Mouse (Mus musculus) forebrain, postnatal 0 days (tissue): ENCODE results near the gene Fyco1. TPM values are rescaled to one million over a fixed set of nuclear protein-coding genes. Genes with fewer than 3 reads are reported as not detected.

ENCODE experiments used
- ATAC-seq: fragments of 200-750 bp; cut with Nextera tagmentation; 2 replicates; pipeline ENCODE4 v1.8.0; 2017; ENCODE audit warnings: mild to moderate bottlenecking, moderate library complexity
- DNase-seq: peaks from one replicate; pipeline ENCODE4 v3.0.0-alpha.2; 2015
- H3K27ac ChIP-seq: fragments of 300-500 bp; sonication (generic); 2 replicates; pipeline ENCODE4 v1.5.1; 2014; ENCODE audit warnings: low read depth, mild to moderate bottlenecking, antibody characterized with exemption, low read length, moderate library complexity, mixed read lengths
- H3K27me3 ChIP-seq: fragments of 300-500 bp; sonication (generic); 2 replicates; pipeline ENCODE4 v1.6.1; 2014; ENCODE audit warnings: mild to moderate bottlenecking, low read length, mixed read lengths; ENCODE audit not compliant: insufficient read depth
- H3K36me3 ChIP-seq: fragments of 300-500 bp; sonication (generic); 2 replicates; pipeline ENCODE4 v1.6.1; 2014; ENCODE audit warnings: mild to moderate bottlenecking, moderate library complexity; ENCODE audit not compliant: insufficient read depth
- H3K4me1 ChIP-seq: fragments of 300-500 bp; sonication (generic); 2 replicates; pipeline ENCODE4 v1.6.1; 2014; ENCODE audit warnings: antibody characterized with exemption; ENCODE audit not compliant: insufficient read depth
- H3K4me2 ChIP-seq: fragments of 300-500 bp; sonication (generic); 2 replicates; pipeline ENCODE4 v1.6.1; 2014; ENCODE audit warnings: low read depth, mild to moderate bottlenecking, moderate library complexity
- H3K4me3 ChIP-seq: fragments of 300-500 bp; sonication (generic); 2 replicates; pipeline ENCODE4 v1.5.1; 2014; ENCODE audit warnings: low read depth, low read length, mixed read lengths
- H3K9ac ChIP-seq: fragments of 300-500 bp; sonication (generic); 2 replicates; pipeline ENCODE4 v1.6.1; 2014; ENCODE audit warnings: mild to moderate bottlenecking
- H3K9me3 ChIP-seq: fragments of 300-500 bp; sonication (generic); 2 replicates; pipeline ENCODE4 v1.6.1; 2016; ENCODE audit warnings: low read length
- CTCF ChIP-seq: sonication (generic); IDR thresholded peaks from 2 replicates; pipeline ENCODE4 v1.5.1; 2016; ENCODE audit warnings: antibody characterized with exemption, control low read depth, low read depth
- WGBS: fragments of 180-500 bp; shearing (Covaris S2); extraction: QIAGEN DNeasy Blood & Tissue Kit; methylation state at CpG from one replicate; pipeline ENCODE4 v1.1.7; 2014; 5-methylcytosine and 5-hydroxymethylcytosine counted together
- polyA plus RNA-seq: library from polyadenylated mRNA; unstranded; fragments of >200 nt; fragmentation: Nextera tagmentation; extraction: Ambion mirVana; gene quantifications from 2 replicates; pipeline ENCODE4 v1.2.1, GENCODE M21; 2015
- total RNA-seq: library from RNA; depleted of rRNA; stranded (reverse); fragments of >200 nt; gene quantifications from 2 replicates; pipeline ENCODE4 v1.2.3, GENCODE M21; 2014

Fyco1 gene
- total and polyA plus RNA-seq, 2 experiments from 2014 or later = 7.6 to 17.8 TPM

DNA sequence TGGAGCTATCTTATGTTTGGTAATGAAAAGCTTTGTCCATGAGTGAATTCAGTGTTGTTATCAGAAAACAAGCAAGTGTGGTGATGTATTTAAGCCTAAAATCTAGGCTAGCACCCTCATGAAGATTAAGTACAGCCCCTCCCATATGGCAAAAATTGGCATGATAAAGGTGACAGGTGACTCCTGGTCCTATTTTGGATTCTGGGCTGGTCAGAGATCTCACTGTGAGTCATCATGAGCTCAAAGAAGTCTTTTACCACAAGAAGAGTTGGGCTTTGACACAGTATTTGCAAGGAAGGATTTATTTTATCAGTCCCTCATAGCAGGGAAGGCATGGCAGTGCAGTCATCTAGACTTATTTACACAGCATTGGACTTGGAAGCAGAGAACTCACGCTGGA is 35.7 kb downstream of the Fyco1 start:
- Histone ChIP-seq H3K27ac (no peak overlapping the region), H3K4me2 (no peak overlapping the region), H3K9ac (no peak overlapping the region), H3K4me1 (no peaks in the 10 kb centered on the region), H3K4me3 (no peak overlapping the region), H3K27me3 (no peaks in the 10 kb centered on the region), H3K36me3 (peaks cover 15% of the 10 kb centered on the region), H3K9me3 (no peaks in the 10 kb centered on the region)
- no peak for TF ChIP-seq CTCF
- no peak for DNase-seq
- no peak for ATAC-seq
- 97% methylated on average over 1 of the region's 1 CpGs for WGBS

DNA sequence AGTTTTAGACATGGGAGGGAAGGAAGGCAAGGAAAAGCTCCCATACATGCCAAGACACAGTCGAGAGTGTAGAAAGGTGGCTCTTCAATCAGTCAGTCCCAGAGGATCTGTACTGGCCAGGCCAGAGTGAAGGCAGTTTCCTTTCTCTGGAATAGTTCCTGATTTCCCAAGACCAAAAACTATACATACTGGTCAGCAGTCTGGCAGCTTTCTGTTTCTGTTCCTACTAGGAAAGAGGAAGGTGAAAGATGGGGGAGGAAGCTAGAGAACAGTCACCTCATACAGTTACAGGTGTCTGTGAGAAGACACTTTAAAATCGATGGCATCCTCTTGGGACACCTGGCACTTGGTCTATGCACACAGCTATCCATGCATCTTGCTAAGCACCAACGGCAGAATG is 36.3 kb downstream of the Fyco1 start:
- Histone ChIP-seq H3K4me2 (no peak overlapping the region), H3K4me3 (no peak overlapping the region), H3K27ac (no peak overlapping the region), H3K4me1 (no peaks in the 10 kb centered on the region), H3K36me3 (peaks cover 15% of the 10 kb centered on the region), H3K9me3 (no peaks in the 10 kb centered on the region), H3K27me3 (no peaks in the 10 kb centered on the region), H3K9ac (no peak overlapping the region)
- DNase-seq = no peak
- TF ChIP-seq CTCF = no peak
- no peak for ATAC-seq
- WGBS = 92% methylated on average over 3 of the region's 3 CpGs

DNA sequence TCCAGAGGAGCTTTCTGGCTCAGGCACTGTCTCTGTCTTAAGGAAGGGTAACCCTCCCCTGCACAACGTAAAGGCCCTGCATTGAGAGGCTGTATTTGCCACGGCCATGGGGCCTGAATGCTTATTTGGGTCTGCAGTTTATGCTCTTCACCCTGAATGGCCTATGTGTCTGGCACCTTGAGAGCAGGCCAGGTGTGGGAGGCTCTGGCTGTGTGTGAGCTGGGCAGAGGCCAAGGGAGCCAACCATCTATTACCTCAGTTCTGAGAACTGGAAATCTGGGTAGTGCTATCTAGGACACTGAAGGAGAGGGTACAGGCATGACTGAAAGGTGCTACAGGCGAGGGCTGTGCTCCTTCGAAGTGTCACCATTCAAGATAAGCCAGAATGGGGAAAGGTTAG is 36.9 kb downstream of the Fyco1 start:
- H3K9me3 ChIP-seq = no peaks in the 10 kb centered on the region
- ATAC-seq (no peak), DNase-seq (no peak)
- no peak overlapping the region for H3K4me2 ChIP-seq
- H3K27ac ChIP-seq = no peak overlapping the region
- H3K27me3 ChIP-seq = no peaks in the 10 kb centered on the region
- no peak overlapping the region for H3K4me3 ChIP-seq
- peaks cover 15% of the 10 kb centered on the region for H3K36me3 ChIP-seq
- 80% methylated on average over 4 of the region's 4 CpGs for WGBS
- no peak for TF ChIP-seq CTCF
- no peaks in the 10 kb centered on the region for H3K4me1 ChIP-seq
- no peak overlapping the region for H3K9ac ChIP-seq

DNA sequence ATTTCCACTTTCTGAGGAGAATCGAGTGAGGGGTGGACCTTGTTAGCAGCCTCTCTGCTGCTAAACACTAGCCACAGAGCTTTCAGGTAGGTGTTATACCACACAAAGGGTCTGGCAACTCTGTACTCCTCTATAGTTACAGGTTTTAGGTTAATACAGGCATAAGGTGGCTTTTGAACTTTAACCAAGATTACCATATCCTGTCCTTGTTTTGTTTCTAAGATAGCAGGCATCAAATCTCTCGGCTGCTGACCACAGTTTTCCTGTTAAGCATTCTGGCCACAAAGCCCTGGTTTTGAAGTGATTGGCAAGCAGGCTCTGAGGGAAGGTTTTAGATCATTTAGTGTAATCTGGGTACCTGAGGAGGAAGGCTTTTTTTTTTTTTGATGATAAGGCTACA is 37.4 kb downstream of the Fyco1 start:
- no peak for DNase-seq
- no peak overlapping the region for H3K9ac ChIP-seq
- no peak overlapping the region for H3K4me2 ChIP-seq
- no peak overlapping the region for H3K4me3 ChIP-seq
- no peaks in the 10 kb centered on the region for H3K27me3 ChIP-seq
- WGBS = 63% methylated on average over 2 of the region's 2 CpGs
- H3K9me3 ChIP-seq = no peaks in the 10 kb centered on the region
- no peak overlapping the region for H3K27ac ChIP-seq
- H3K4me1 ChIP-seq = no peaks in the 10 kb centered on the region
- ATAC-seq = no peak
- TF ChIP-seq CTCF = no peak
- peaks cover 15% of the 10 kb centered on the region for H3K36me3 ChIP-seq

DNA sequence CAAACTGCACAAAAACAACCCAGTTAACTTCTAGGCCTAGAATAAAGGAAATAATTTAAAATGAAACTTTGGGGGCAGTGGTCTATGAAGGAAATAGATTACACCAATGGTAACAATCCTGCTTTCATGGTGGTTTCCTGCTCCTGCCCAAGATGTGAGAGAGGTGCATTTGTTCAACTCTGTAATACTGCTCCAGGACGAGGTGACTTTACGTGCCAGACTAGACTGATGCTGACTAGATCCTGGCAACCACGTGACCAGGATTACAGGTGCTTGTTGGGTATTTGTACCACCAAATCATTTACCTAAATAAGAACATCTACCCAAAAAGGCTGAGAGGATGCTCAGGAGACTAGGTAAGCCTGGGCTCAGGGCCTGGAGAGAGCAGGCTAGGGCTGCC is 39.9 kb downstream of the Fyco1 start:
- DNase-seq = no peak
- TF ChIP-seq CTCF = no peak
- H3K9ac ChIP-seq = no peak overlapping the region
- no peak overlapping the region for H3K27ac ChIP-seq
- H3K4me3 ChIP-seq = no peak overlapping the region
- no peaks in the 10 kb centered on the region for H3K9me3 ChIP-seq
- H3K36me3 ChIP-seq = peaks cover 6% of the 10 kb centered on the region
- WGBS = 96% methylated on average over 3 of the region's 3 CpGs
- H3K27me3 ChIP-seq = no peaks in the 10 kb centered on the region
- no peak for ATAC-seq
- H3K4me2 ChIP-seq = no peak overlapping the region
- no peaks in the 10 kb centered on the region for H3K4me1 ChIP-seq

DNA sequence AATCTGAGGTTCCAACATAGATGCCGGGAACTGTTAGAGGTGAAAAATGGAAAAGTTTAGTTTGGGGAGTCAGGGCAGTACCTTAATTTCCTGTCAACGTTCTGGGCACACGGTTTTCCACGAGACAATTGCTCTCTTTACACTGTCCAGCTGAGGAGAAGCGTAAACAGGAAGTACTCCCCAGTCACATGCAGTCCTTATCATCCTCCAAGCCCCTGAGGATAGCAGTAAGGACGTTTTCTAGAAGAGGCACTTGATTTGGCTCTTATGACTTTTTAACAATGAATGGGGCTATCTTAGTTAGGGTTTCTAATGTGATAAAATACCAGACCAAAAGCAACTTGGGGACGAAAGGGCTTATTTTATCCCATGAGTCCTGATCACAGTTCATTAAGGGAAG is 43.1 kb downstream of the Fyco1 start:
- Histone ChIP-seq H3K27ac (no peak overlapping the region), H3K9me3 (no peaks in the 10 kb centered on the region), H3K27me3 (no peaks in the 10 kb centered on the region), H3K4me3 (no peak overlapping the region), H3K4me2 (no peak overlapping the region), H3K4me1 (no peaks in the 10 kb centered on the region), H3K36me3 (no peaks in the 10 kb centered on the region), H3K9ac (no peak overlapping the region)
- no peak for ATAC-seq
- DNase-seq = no peak
- TF ChIP-seq CTCF = no peak
- 81% methylated on average over 7 of the region's 7 CpGs for WGBS

DNA sequence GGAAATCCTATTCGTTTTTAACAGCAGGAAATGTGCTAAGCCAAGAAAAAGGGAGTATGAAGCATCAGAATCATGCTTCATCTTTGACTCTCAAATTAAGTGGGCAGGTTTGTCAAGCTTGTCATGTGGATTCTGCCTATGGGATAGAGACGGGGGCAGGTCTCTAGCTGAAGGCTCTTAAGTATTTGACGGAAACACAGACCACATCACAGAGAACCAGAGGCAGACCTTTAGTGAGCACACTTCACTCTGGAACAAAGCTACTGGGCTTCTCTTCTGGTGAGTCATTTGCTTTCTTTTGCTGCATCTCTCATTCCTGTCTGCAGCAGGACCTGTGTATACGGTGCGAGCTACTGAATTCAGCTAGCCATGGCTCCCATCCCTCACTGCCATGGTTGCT is 45.4 kb downstream of the Fyco1 start, which contains the start of gene Cxcr6:
Gene Cxcr6 (plus strand): TSS at position 209 of the 400 bp plus-strand sequence.
- Histone ChIP-seq H3K9ac (no peak within 1 kb of the TSS), H3K4me1 (no peaks in the 10 kb centered on the region), H3K4me3 (no peak within 1 kb of the TSS), H3K36me3 (peaks cover under 1% of the 10 kb centered on the region; the same call in 1 of the 2 replicates), H3K9me3 (no peaks in the 10 kb centered on the region), H3K27me3 (no peaks in the 10 kb centered on the region), H3K4me2 (no peak within 1 kb of the TSS), H3K27ac (no peak within 1 kb of the TSS)
- no peak for TF ChIP-seq CTCF
- no peak for ATAC-seq
- DNase-seq = no peak
- 90% methylated on average over 5 of the region's 5 CpGs for WGBS

DNA sequence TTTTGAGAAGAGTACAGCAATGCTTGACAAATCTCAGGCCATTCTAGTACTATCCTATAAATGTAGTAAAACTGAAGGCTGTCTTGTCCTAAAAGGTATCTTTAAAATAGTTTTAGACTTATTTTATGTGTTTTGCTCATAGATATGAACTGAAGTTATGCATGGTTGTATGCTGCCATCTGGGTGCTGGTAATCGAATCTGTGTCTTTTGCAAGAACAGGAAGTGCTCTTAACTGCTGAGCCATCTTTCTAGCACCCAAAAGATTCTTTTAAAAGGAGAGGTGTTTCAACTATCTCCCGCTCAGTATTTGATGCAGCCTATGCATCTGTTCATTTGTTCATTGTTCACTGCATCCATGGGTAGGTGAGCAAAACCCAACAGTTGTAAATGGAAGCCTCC is 46.5 kb downstream of the Fyco1 start:
- 94% methylated on average over 2 of the region's 2 CpGs for WGBS
- no peak overlapping the region for H3K9ac ChIP-seq
- no peak for ATAC-seq

More for the DNA sequence above, 46.5 kb downstream of the Fyco1 start:
- no peak for DNase-seq
- H3K4me3 ChIP-seq = no peak overlapping the region
- no peak overlapping the region for H3K4me2 ChIP-seq
- no peak overlapping the region for H3K27ac ChIP-seq
- H3K27me3 ChIP-seq = no peaks in the 10 kb centered on the region
- H3K36me3 ChIP-seq = peaks cover 11% of the 10 kb centered on the region; the same call in 1 of the 2 replicates
- TF ChIP-seq CTCF = no peak
- H3K4me1 ChIP-seq = no peaks in the 10 kb centered on the region
- no peaks in the 10 kb centered on the region for H3K9me3 ChIP-seq
